Mouse (Mus musculus) ES-Bruce4 (cell line): ENCODE measurements around the gene Tesk1.

Source experiments
- CTCF ChIP-seq: IDR thresholded peaks from one replicate; pipeline ENCODE4 v1.8.1; 2011; ENCODE audit warnings: low read depth, low read length
- EP300 ChIP-seq: IDR thresholded peaks from 2 replicates; pipeline ENCODE4 v1.6.1; 2011; ENCODE audit warnings: low read depth, low read length; ENCODE audit not compliant: insufficient read depth
- POLR2A ChIP-seq: IDR thresholded peaks from one replicate; pipeline ENCODE4 v1.8.1; 2011; ENCODE audit warnings: low read length; ENCODE audit not compliant: insufficient read depth

DNA sequence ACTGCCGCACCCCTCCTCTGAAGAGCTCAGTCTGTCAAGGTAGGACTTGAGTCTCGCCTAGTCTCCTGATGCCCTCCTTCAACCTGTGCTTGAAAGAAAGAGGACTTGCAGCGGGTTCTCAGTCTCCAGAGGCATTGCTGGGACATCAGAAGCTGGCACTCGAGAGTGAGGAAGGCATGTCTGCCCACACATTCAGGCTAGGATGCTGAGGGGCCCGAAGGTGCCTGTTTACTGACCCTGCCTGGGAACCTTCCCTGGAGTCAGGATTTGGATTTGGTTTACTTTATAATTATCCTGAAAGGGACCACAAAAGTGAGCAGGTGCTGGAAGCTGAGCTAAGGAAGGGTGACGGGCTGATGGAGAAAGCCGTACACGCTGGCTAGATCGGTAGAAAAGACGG is 40.3 kb upstream of the Tesk1 start:
- TF ChIP-seq CTCF = no peak
- TF ChIP-seq POLR2A = no peak
- TF ChIP-seq EP300 = no peak
